Mouse (Mus musculus) heart, adult 2 months (tissue): Measurements from ENCODE around the gene Snx12.

Experiments
- CTCF ChIP-seq: fragments of 200-600 bp; IDR thresholded peaks from 2 replicates; pipeline ENCODE4 v1.8.1; 2022; ENCODE audit warnings: antibody characterized with exemption, mild to moderate bottlenecking, moderate library complexity
- POLR2A ChIP-seq: fragments of 200-500 bp; IDR thresholded peaks from 2 replicates; pipeline ENCODE4 v1.6.1; 2011; ENCODE audit warnings: mild to moderate bottlenecking, low read depth, low read length, control low read depth; ENCODE audit not compliant: insufficient read depth

- no peak for TF ChIP-seq POLR2A
- TF ChIP-seq CTCF: no peak
Observed at GRCm38 (mm10) chrX:101263892-101264291, 41.5 kb upstream of the Snx12 start, which contains the start of gene Gm614.
